16 mouse cellular contexts compared by ENCODE assay signal in genomic region chr6:84228786-84229185, GRCm38 (mm10).
DNase-seq lines count a peak whose midpoint lies in the region; ATAC-seq and TF ChIP-seq lines count a peak whose summit lies in the region.
"Had no signal": no experiment of that assay in that cellular context is flagged by ENCODE, and none has a peak within 500 bp of the region (broad histone marks: within the 10 kb centered on the region; RNA-seq: fewer than 3 reads in every experiment).

No protein-coding gene starts in this region.

- H3K27ac ChIP-seq in hindbrain, embryonic 11.5 days (ENCODE audit: low read depth, low read length) = no peak overlapping the region
- no peak overlapping the region for H3K27ac ChIP-seq in hindbrain, embryonic 16.5 days (ENCODE audit: low read depth, low read length)
- H3K27ac ChIP-seq in limb, embryonic 11.5 days (replicated peaks; ENCODE audit: low read depth, low read length) = peak overlapping the region; percentile 81
- no peak overlapping the region for H3K27ac ChIP-seq in left cerebral cortex, adult 2 months
- H3K27ac ChIP-seq: kidney, embryonic 15.5 days; layer of hippocampus, adult 2 months; liver, embryonic 14.5 days had no signal

- no peaks in the 10 kb centered on the region for H3K9me3 ChIP-seq in hindbrain, embryonic 11.5 days (ENCODE audit: control insufficient read depth, low read length)
- no peaks in the 10 kb centered on the region for H3K9me3 ChIP-seq in hindbrain, embryonic 16.5 days (ENCODE audit: control insufficient read depth, low read length)
- no peaks in the 10 kb centered on the region for H3K9me3 ChIP-seq in limb, embryonic 11.5 days (ENCODE audit: control insufficient read depth, low read length)
- H3K9me3 ChIP-seq: kidney, embryonic 15.5 days had no signal

- no peak for TF ChIP-seq CTCF in left cerebral cortex, adult 2 months (IDR thresholded peaks at IDR 0.05)

- H3K4me3 ChIP-seq in hindbrain, embryonic 11.5 days (ENCODE audit: low read depth, low read length) = no peak overlapping the region
- H3K4me3 ChIP-seq in hindbrain, embryonic 16.5 days (ENCODE audit: low read length) = no peak overlapping the region
- H3K4me3 ChIP-seq in limb, embryonic 11.5 days (ENCODE audit: low read depth, low read length) = no peak overlapping the region
- H3K4me3 ChIP-seq in left cerebral cortex, adult 2 months = no peak overlapping the region
- H3K4me3 ChIP-seq: kidney, embryonic 15.5 days; layer of hippocampus, adult 2 months had no signal

- peak; percentile 23 for DNase-seq in hindbrain, embryonic 11.5 days (ENCODE audit: low spot score)
- peak; percentile 66 for DNase-seq in NIH3T3 (ENCODE audit: low read depth)
- DNase-seq in embryo, embryonic 11.5 days (ENCODE audit: low read depth, low spot score) = peak; percentile 31
- peak; percentile 83 for DNase-seq in limb, embryonic 11.5 days (ENCODE audit: low spot score)
- no peak for DNase-seq in left cerebral cortex, adult 2 months (ENCODE audit: extremely low spot score in 1 of 2, low spot score in 2 of 2)
- DNase-seq in frontal cortex, postnatal 10 days (ENCODE audit: low spot score in 2 of 2) = no peak
- DNase-seq: cerebellum, adult 18-20 months; heart, postnatal 14 days; lung, postnatal 10 days; right cerebral cortex, adult 18-20 months; thymus, adult 18-20 months had no signal

- no peak overlapping the region for H3K4me2 ChIP-seq in hindbrain, embryonic 11.5 days (replicated peaks; ENCODE audit: low read depth, low read length)
- no peak overlapping the region for H3K4me2 ChIP-seq in hindbrain, embryonic 16.5 days (ENCODE audit: low read length)
- H3K4me2 ChIP-seq in limb, embryonic 11.5 days (ENCODE audit: low read depth, severe bottlenecking) = no peak overlapping the region
- H3K4me2 ChIP-seq: kidney, embryonic 15.5 days had no signal

- 25% methylated on average over 5 of the region's 5 CpGs for WGBS in hindbrain, embryonic 11.5 days
- 21% methylated on average over 5 of the region's 5 CpGs for WGBS in hindbrain, embryonic 16.5 days
- 11% methylated on average over 5 of the region's 5 CpGs for WGBS in limb, embryonic 11.5 days

- peaks cover 8% of the 10 kb centered on the region for H3K4me1 ChIP-seq in hindbrain, embryonic 11.5 days (replicated peaks; ENCODE audit: control insufficient read depth, insufficient read depth, low read length)
- peaks cover 7% of the 10 kb centered on the region; the same call in 1 of the 2 replicates for H3K4me1 ChIP-seq in hindbrain, embryonic 16.5 days (ENCODE audit: control insufficient read depth, insufficient read depth, low read depth, low read length)
- peaks cover 68% of the 10 kb centered on the region for H3K4me1 ChIP-seq in limb, embryonic 11.5 days (ENCODE audit: control insufficient read depth, insufficient read depth, low read length)

- H3K9ac ChIP-seq in hindbrain, embryonic 11.5 days (ENCODE audit: low read depth, low read length) = no peak overlapping the region
- H3K9ac ChIP-seq in hindbrain, embryonic 16.5 days (ENCODE audit: low read depth, low read length) = no peak overlapping the region
- H3K9ac ChIP-seq in limb, embryonic 11.5 days (ENCODE audit: low read length) = peak overlapping the region; percentile 27; the same call in 1 of the 2 replicates
- H3K9ac ChIP-seq: kidney, embryonic 15.5 days; liver, embryonic 14.5 days had no signal

- H3K36me3 ChIP-seq in hindbrain, embryonic 11.5 days (ENCODE audit: control insufficient read depth, insufficient read depth, low read length) = no peaks in the 10 kb centered on the region
- H3K36me3 ChIP-seq in hindbrain, embryonic 16.5 days (ENCODE audit: control insufficient read depth, insufficient read depth, low read length) = no peaks in the 10 kb centered on the region
- no peaks in the 10 kb centered on the region for H3K36me3 ChIP-seq in limb, embryonic 11.5 days (ENCODE audit: control insufficient read depth, insufficient read depth, low read length)
- H3K36me3 ChIP-seq: kidney, embryonic 15.5 days had no signal

- H3K27me3 ChIP-seq in hindbrain, embryonic 11.5 days (ENCODE audit: control insufficient read depth, insufficient read depth, low read length) = no peaks in the 10 kb centered on the region
- H3K27me3 ChIP-seq in hindbrain, embryonic 16.5 days (replicated peaks; ENCODE audit: control insufficient read depth, insufficient read depth, low read length) = no peaks in the 10 kb centered on the region
- no peaks in the 10 kb centered on the region for H3K27me3 ChIP-seq in limb, embryonic 11.5 days (ENCODE audit: control insufficient read depth, insufficient read depth, low read length)

- ATAC-seq in hindbrain, embryonic 11.5 days (ENCODE audit: low FRiP score) = peak; percentile 56; the same call in 1 of the 2 replicates
- ATAC-seq in hindbrain, embryonic 16.5 days = no peak
- no peak for ATAC-seq in limb, embryonic 11.5 days (ENCODE audit: insufficient number of reproducible peaks, low FRiP score, low TSS enrichment, low read depth)
- ATAC-seq: inflammation-experienced regulatory T-cells, adult 6 months had no signal

- intact Hi-C loops in left cerebral cortex, adult 2 months (cut with DNase I) = no loop called here

Comparison
In these comparisons a context has a peak if more than half of its experiments do, and no peak if none do; other contexts are left out.
1. DNase-seq: peak in hindbrain, embryonic 11.5 days (single experiment), NIH3T3 (single experiment), embryo, embryonic 11.5 days (single experiment) and limb, embryonic 11.5 days (single experiment); none in left cerebral cortex, adult 2 months (0 of 2) and frontal cortex, postnatal 10 days (0 of 2).